Mouse (Mus musculus): ENCODE data around the gene Snd1. TPM values are rescaled to one million over a fixed set of nuclear protein-coding genes. Genes with fewer than 3 reads are reported as not detected.

Gene Snd1
- polyA plus RNA-seq, 1 experiment from 2014 or later: 56.1 TPM

GRCm38 (mm10) chr6:28791183-28791582 lies 316.2 kb downstream of the Snd1 start:
- Histone ChIP-seq H3K4me3 (ENCODE audit: low read depth, low read length) (no peak overlapping the region), H3K9ac (ENCODE audit: low read depth, low read length) (no peak overlapping the region), H3K36me3 (ENCODE audit: control insufficient read depth, insufficient read depth) (peaks cover 2% of the 10 kb centered on the region; the same call in 1 of the 2 replicates), H3K4me1 (ENCODE audit: control insufficient read depth, low read depth, low read length) (no peaks in the 10 kb centered on the region), H3K27ac (ENCODE audit: low read length) (no peak overlapping the region), H3K9me3 (replicated peaks; ENCODE audit: control insufficient read depth, low read length) (no peaks in the 10 kb centered on the region), H3K4me2 (ENCODE audit: low read depth, low read length) (no peak overlapping the region), H3K27me3 (ENCODE audit: control insufficient read depth, insufficient read depth, low read depth, low read length) (no peaks in the 10 kb centered on the region)
- ATAC-seq (ENCODE audit: low read depth): no peak
- WGBS (ENCODE audit: insufficient replicate concordance): 45% methylated on average over 3 of the region's 3 CpGs

GRCm38 (mm10) chr6:28791809-28792208 lies 316.9 kb downstream of the Snd1 start:
- 28% methylated on average over 3 of the region's 3 CpGs for WGBS (ENCODE audit: insufficient replicate concordance)

DNA sequence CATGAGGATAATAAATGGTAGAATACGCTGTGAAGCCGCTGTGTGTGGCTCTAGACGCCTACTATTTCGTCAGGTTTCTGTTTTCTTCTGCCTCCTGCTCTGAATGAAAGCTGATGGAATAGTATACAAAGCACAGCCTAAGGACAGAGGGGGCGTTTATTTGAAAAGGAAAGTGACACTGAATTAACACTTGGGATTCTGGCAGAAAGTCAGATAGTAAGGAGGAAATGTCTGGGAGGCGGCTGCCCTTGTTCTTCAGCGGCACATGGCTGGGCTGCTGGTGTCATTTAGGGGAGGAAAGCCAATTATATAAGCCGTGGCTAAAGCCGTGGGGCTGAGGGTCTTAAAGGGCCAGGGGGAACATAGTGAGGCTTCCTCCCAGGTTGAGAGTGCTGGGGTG lies 320.4 kb downstream of the Snd1 start:
- Histone ChIP-seq H3K27me3 (ENCODE audit: control insufficient read depth, insufficient read depth, low read depth, low read length) (no peaks in the 10 kb centered on the region), H3K4me2 (ENCODE audit: low read depth, low read length) (no peak overlapping the region), H3K9ac (ENCODE audit: low read depth, low read length) (no peak overlapping the region), H3K9me3 (replicated peaks; ENCODE audit: control insufficient read depth, low read length) (no peaks in the 10 kb centered on the region), H3K36me3 (ENCODE audit: control insufficient read depth, insufficient read depth) (peaks cover 2% of the 10 kb centered on the region; the same call in 1 of the 2 replicates), H3K4me3 (ENCODE audit: low read depth, low read length) (no peak overlapping the region), H3K4me1 (ENCODE audit: control insufficient read depth, low read depth, low read length) (no peaks in the 10 kb centered on the region), H3K27ac (ENCODE audit: low read length) (no peak overlapping the region)
- 62% methylated on average over 9 of the region's 9 CpGs for WGBS (ENCODE audit: insufficient replicate concordance)
- ATAC-seq (ENCODE audit: low read depth): no peak

More at GRCm38 (mm10) chr6:28791809-28792208, 316.9 kb downstream of the Snd1 start:
- peaks cover 2% of the 10 kb centered on the region; the same call in 1 of the 2 replicates for H3K36me3 ChIP-seq (ENCODE audit: control insufficient read depth, insufficient read depth)
- no peaks in the 10 kb centered on the region for H3K4me1 ChIP-seq (ENCODE audit: control insufficient read depth, low read depth, low read length)
- no peak overlapping the region for H3K4me2 ChIP-seq (ENCODE audit: low read depth, low read length)
- H3K4me3 ChIP-seq (ENCODE audit: low read depth, low read length): no peak overlapping the region
- no peaks in the 10 kb centered on the region for H3K9me3 ChIP-seq (replicated peaks; ENCODE audit: control insufficient read depth, low read length)
- H3K9ac ChIP-seq (ENCODE audit: low read depth, low read length): no peak overlapping the region
- no peak overlapping the region for H3K27ac ChIP-seq (ENCODE audit: low read length)
- no peak for ATAC-seq (ENCODE audit: low read depth)
- H3K27me3 ChIP-seq (ENCODE audit: control insufficient read depth, insufficient read depth, low read depth, low read length): no peaks in the 10 kb centered on the region

DNA sequence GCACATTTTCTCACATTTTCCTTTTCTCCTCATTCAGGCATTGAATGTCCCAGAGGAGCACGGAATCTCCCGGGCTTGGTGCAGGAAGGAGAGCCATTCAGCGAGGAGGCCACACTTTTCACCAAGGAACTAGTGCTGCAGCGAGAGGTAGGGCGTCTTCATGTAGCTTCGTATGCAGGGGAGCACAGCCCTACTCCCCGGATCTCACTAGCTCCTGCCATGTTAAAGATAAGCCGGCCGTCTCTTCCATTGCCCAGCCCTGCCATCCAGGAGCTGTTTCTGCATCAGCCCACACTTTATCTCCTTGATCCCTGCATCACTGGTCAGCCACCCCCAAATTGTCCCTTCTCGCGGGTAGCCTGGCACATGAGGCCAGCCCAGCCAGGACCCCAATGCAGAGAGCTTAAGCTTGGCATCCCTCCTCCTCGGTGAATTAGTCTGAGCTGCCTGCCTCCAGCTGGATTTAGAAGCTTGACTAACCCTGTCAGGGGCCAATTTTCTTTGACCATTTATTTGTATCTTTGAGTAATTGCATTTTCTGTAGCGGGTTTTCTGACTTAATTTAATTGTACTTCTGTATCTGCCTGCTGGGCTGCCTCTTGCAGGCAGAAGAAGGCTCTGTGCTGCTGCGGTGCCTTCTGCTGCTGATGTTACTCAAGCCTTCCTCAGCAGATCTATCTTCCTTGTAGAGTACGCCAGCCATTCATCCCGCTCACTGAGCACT lies 321.0 kb downstream of the Snd1 start:
- Histone ChIP-seq H3K4me1 (ENCODE audit: control insufficient read depth, low read depth, low read length) (no peaks in the 10 kb centered on the region), H3K9me3 (replicated peaks; ENCODE audit: control insufficient read depth, low read length) (no peaks in the 10 kb centered on the region), H3K4me2 (ENCODE audit: low read depth, low read length) (no peak overlapping the region), H3K36me3 (ENCODE audit: control insufficient read depth, insufficient read depth) (peaks cover 2% of the 10 kb centered on the region; the same call in 1 of the 2 replicates), H3K27ac (ENCODE audit: low read length) (no peak overlapping the region), H3K27me3 (ENCODE audit: control insufficient read depth, insufficient read depth, low read depth, low read length) (no peaks in the 10 kb centered on the region), H3K4me3 (ENCODE audit: low read depth, low read length) (no peak overlapping the region), H3K9ac (ENCODE audit: low read depth, low read length) (no peak overlapping the region)
- WGBS (ENCODE audit: insufficient replicate concordance): 74% methylated on average over 16 of the region's 16 CpGs
- ATAC-seq (ENCODE audit: low read depth): no peak

GRCm38 (mm10) chr6:28799818-28800217 lies 324.9 kb downstream of the Snd1 start:
- Histone ChIP-seq H3K4me1 (ENCODE audit: control insufficient read depth, low read depth, low read length) (no peaks in the 10 kb centered on the region), H3K36me3 (ENCODE audit: control insufficient read depth, insufficient read depth) (peaks cover 2% of the 10 kb centered on the region; the same call in 1 of the 2 replicates), H3K4me3 (ENCODE audit: low read depth, low read length) (no peak overlapping the region), H3K9ac (ENCODE audit: low read depth, low read length) (no peak overlapping the region), H3K27me3 (ENCODE audit: control insufficient read depth, insufficient read depth, low read depth, low read length) (no peaks in the 10 kb centered on the region), H3K9me3 (replicated peaks; ENCODE audit: control insufficient read depth, low read length) (no peaks in the 10 kb centered on the region), H3K4me2 (ENCODE audit: low read depth, low read length) (no peak overlapping the region), H3K27ac (ENCODE audit: low read length) (no peak overlapping the region)
- no peak for ATAC-seq (ENCODE audit: low read depth)
- 88% methylated on average over 2 of the region's 2 CpGs for WGBS (ENCODE audit: insufficient replicate concordance)

GRCm38 (mm10) chr6:28800976-28801375 lies 326.0 kb downstream of the Snd1 start:
- Histone ChIP-seq H3K4me1 (ENCODE audit: control insufficient read depth, low read depth, low read length) (no peaks in the 10 kb centered on the region), H3K9ac (ENCODE audit: low read depth, low read length) (no peak overlapping the region), H3K36me3 (ENCODE audit: control insufficient read depth, insufficient read depth) (peaks cover under 1% of the 10 kb centered on the region; the same call in 1 of the 2 replicates), H3K27me3 (ENCODE audit: control insufficient read depth, insufficient read depth, low read depth, low read length) (no peaks in the 10 kb centered on the region), H3K4me2 (ENCODE audit: low read depth, low read length) (no peak overlapping the region), H3K4me3 (ENCODE audit: low read depth, low read length) (no peak overlapping the region), H3K9me3 (replicated peaks; ENCODE audit: control insufficient read depth, low read length) (no peaks in the 10 kb centered on the region), H3K27ac (ENCODE audit: low read length) (no peak overlapping the region)
- 71% methylated on average over 3 of the region's 3 CpGs for WGBS (ENCODE audit: insufficient replicate concordance)
- ATAC-seq (ENCODE audit: low read depth): no peak

- Histone ChIP-seq H3K4me3 (ENCODE audit: low read depth, low read length) (no peak overlapping the region), H3K4me2 (ENCODE audit: low read depth, low read length) (no peak overlapping the region), H3K9me3 (replicated peaks; ENCODE audit: control insufficient read depth, low read length) (no peaks in the 10 kb centered on the region), H3K27ac (ENCODE audit: low read length) (no peak overlapping the region), H3K9ac (ENCODE audit: low read depth, low read length) (no peak overlapping the region), H3K36me3 (ENCODE audit: control insufficient read depth, insufficient read depth) (no peaks in the 10 kb centered on the region), H3K4me1 (ENCODE audit: control insufficient read depth, low read depth, low read length) (no peaks in the 10 kb centered on the region), H3K27me3 (ENCODE audit: control insufficient read depth, insufficient read depth, low read depth, low read length) (no peaks in the 10 kb centered on the region)
- no peak for ATAC-seq (ENCODE audit: low read depth)
- WGBS (ENCODE audit: insufficient replicate concordance): 68% methylated on average over 6 of the region's 6 CpGs
Observed at GRCm38 (mm10) chr6:28803678-28804279, 328.8 kb downstream of the Snd1 start.

DNA sequence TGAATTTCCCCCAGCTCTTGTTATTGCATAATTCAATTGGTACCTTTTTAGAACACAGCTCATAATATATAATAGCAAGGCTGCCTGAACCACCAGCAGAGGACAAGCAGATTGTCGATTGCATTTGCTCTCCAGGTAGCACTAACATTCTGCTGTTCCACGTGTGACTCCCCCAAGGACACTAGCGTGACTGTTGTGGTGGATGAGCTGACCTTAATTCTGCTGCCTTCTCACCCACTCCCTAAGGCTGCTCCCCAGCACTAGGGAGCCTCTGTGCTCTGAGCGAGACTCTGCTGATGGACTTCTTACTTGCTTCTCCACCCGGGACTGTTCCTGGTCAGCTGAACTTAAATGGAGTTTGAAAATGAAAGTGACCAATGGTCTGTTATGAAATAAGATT lies 329.8 kb downstream of the Snd1 start:
- no peak overlapping the region for H3K9ac ChIP-seq (ENCODE audit: low read depth, low read length)
- no peaks in the 10 kb centered on the region for H3K27me3 ChIP-seq (ENCODE audit: control insufficient read depth, insufficient read depth, low read depth, low read length)
- H3K27ac ChIP-seq (ENCODE audit: low read length): no peak overlapping the region
- 72% methylated on average over 5 of the region's 5 CpGs for WGBS (ENCODE audit: insufficient replicate concordance)
- H3K4me2 ChIP-seq (ENCODE audit: low read depth, low read length): no peak overlapping the region
- no peak for ATAC-seq (ENCODE audit: low read depth)
- H3K4me3 ChIP-seq (ENCODE audit: low read depth, low read length): no peak overlapping the region
- no peaks in the 10 kb centered on the region for H3K36me3 ChIP-seq (ENCODE audit: control insufficient read depth, insufficient read depth)
- no peaks in the 10 kb centered on the region for H3K9me3 ChIP-seq (replicated peaks; ENCODE audit: control insufficient read depth, low read length)
- no peaks in the 10 kb centered on the region for H3K4me1 ChIP-seq (ENCODE audit: control insufficient read depth, low read depth, low read length)

DNA sequence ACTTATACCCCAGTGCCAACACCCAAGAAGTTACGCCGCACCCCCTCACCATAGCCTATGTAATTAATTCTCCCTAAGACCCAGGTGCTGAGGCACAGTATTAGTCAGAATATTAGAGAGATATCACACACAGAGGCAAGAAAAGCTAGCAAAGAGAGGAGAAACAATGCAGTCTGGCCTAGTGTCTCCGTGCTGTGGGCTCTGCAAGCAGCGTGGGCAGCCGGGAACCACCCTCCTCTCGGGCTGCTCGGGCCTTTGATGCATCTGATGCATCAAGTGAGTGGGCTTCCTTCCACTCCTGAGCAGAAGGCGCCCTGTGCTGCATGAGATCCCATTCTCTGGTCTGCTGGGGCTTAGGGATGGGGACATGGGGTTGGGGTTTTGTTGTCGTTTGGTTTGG lies 338.1 kb downstream of the Snd1 start:
- Histone ChIP-seq H3K27ac (ENCODE audit: low read length) (no peak overlapping the region), H3K9ac (ENCODE audit: low read depth, low read length) (no peak overlapping the region), H3K4me3 (ENCODE audit: low read depth, low read length) (no peak overlapping the region), H3K4me1 (ENCODE audit: control insufficient read depth, low read depth, low read length) (no peaks in the 10 kb centered on the region), H3K36me3 (ENCODE audit: control insufficient read depth, insufficient read depth) (no peaks in the 10 kb centered on the region), H3K27me3 (ENCODE audit: control insufficient read depth, insufficient read depth, low read depth, low read length) (no peaks in the 10 kb centered on the region), H3K9me3 (replicated peaks; ENCODE audit: control insufficient read depth, low read length) (no peaks in the 10 kb centered on the region), H3K4me2 (ENCODE audit: low read depth, low read length) (no peak overlapping the region)
- WGBS (ENCODE audit: insufficient replicate concordance): 74% methylated on average over 9 of the region's 9 CpGs
- ATAC-seq (ENCODE audit: low read depth): no peak

All from liver, embryonic 16.5 days (tissue).